Mouse (Mus musculus) ovary, adult 10 weeks (tissue): ENCODE data around the gene Serpinb3d. TPM values are rescaled to one million over a fixed set of nuclear protein-coding genes. Genes with fewer than 3 reads are reported as not detected.

Experiments used
- polyA plus RNA-seq: library from polyadenylated mRNA; stranded (reverse); fragments of 350-450 nt; fragmentation: Illumina TruSeq; extraction: RNeasy Lipid Tissue Mini Kit (QIAGEN cat#74804); gene quantifications from one replicate; pipeline ENCODE4 v1.2.3, GENCODE M21; 2014

Gene Serpinb3d
- polyA plus RNA-seq: not detected

DNA sequence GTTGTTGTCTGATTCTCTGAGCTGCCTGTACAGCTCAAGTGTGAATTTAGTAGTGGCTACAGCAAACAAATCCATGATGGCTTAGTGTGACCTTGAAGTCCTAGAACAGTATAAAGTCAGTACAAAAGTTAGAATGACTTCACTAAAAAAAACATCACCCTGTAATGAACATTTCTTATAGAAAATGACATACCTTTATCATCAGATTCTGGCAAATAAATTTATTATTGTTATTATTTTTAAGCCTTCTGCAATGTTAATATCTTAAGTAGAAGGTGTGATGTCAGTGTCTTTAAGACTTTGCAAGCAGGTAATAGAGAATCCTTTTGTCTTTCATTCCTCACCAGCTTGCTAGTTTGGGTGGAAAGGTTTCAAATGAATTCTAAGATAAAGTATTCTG is at the start of gene Serpinb3d:
TSS of gene Serpinb3d (minus strand) at position 101 of the 400 bp plus-strand sequence.

DNA sequence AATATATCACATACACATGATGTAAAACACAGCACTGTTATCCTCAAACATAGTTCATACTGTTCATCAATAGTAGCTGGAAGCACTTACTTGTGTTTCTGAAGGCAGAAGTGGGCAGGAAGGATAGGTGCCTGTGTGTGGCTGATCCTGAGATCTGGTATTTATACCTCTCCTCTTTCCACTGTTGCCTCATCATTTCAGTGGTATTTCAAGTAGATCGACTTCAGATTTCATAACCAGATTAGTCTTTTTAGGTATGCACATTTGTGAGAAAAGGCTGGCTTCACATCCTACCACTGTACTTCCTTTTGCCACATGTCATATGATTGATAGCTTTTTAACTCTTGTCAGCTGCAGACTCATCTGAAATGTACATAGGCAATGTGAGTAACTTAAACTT is 31.1 kb downstream of the Serpinb3d start, which contains the start of gene Serpinb3a:
TSS of gene Serpinb3a (minus strand) at position 101 of the 400 bp plus-strand sequence.

Other genes starting within 250 kb of the Serpinb3d start
- 0.88 TPM for gene Serpinb5, start 222.3 kb downstream of the Serpinb3d start, polyA plus RNA-seq
- gene Serpinb12, start 149.1 kb downstream of the Serpinb3d start, polyA plus RNA-seq: 2.4 TPM
- not detected for gene Serpinb13, start 102.5 kb downstream of the Serpinb3d start, polyA plus RNA-seq
- gene Serpinb3a, start 31.2 kb downstream of the Serpinb3d start, polyA plus RNA-seq: not detected
- not detected for gene Serpinb3b, start 194.9 kb upstream of the Serpinb3d start, polyA plus RNA-seq
- gene Serpinb3c, start 194.9 kb upstream of the Serpinb3d start, polyA plus RNA-seq: not detected